Mouse (Mus musculus): ENCODE results near the gene Hacl1. TPM values are rescaled to one million over a fixed set of nuclear protein-coding genes. Genes with fewer than 3 reads are reported as not detected.
"Not testable (repeated sequence)": the region's sequence is repeated elsewhere in the genome, so short reads cannot be mapped to it uniquely, and the experiment has no call there.

Hacl1 gene
- polyA plus RNA-seq, 1 experiment from 2014 or later: 2.4 TPM

GRCm38 (mm10) chr14:31630677-31631076, 10.4 kb downstream of the Hacl1 start:
- Histone ChIP-seq H3K4me3 (ENCODE audit: inconsistent target) (no peak overlapping the region), H3K27ac (no peak overlapping the region), H3K79me2 (ENCODE audit: inconsistent target) (no peaks in the 10 kb centered on the region), H3K36me3 (ENCODE audit: inconsistent target) (no peaks in the 10 kb centered on the region)
- WGBS (ENCODE audit: missing documents): 91% methylated on average over 7 of the region's 7 CpGs

GRCm38 (mm10) chr14:31622748-31623147, 18.3 kb downstream of the Hacl1 start:
- Histone ChIP-seq H3K27ac (no peak overlapping the region), H3K36me3 (ENCODE audit: inconsistent target) (no peaks in the 10 kb centered on the region), H3K4me3 (ENCODE audit: inconsistent target) (no peak overlapping the region), H3K79me2 (ENCODE audit: inconsistent target) (no peaks in the 10 kb centered on the region)
- WGBS (ENCODE audit: missing documents): 91% methylated on average over 12 of the region's 12 CpGs

GRCm38 (mm10) chr14:31620591-31621223, 20.4 kb downstream of the Hacl1 start:
- 93% methylated on average over 8 of the region's 9 CpGs for WGBS (ENCODE audit: missing documents)
- Histone ChIP-seq H3K36me3 (ENCODE audit: inconsistent target) (no peaks in the 10 kb centered on the region), H3K4me3 (ENCODE audit: inconsistent target) (no peak overlapping the region), H3K79me2 (ENCODE audit: inconsistent target) (no peaks in the 10 kb centered on the region), H3K27ac (no peak overlapping the region)

- no peaks in the 10 kb centered on the region for H3K79me2 ChIP-seq (ENCODE audit: inconsistent target)
- 38% methylated on average over 3 of the region's 3 CpGs for WGBS (ENCODE audit: missing documents)
- H3K4me3 ChIP-seq (ENCODE audit: inconsistent target): no peak overlapping the region
- H3K36me3 ChIP-seq (ENCODE audit: inconsistent target): no peaks in the 10 kb centered on the region
- no peak overlapping the region for H3K27ac ChIP-seq
Observed at GRCm38 (mm10) chr14:31617997-31618396, 23.1 kb downstream of the Hacl1 start.

- Histone ChIP-seq H3K79me2 (ENCODE audit: inconsistent target) (no peaks in the 10 kb centered on the region), H3K36me3 (ENCODE audit: inconsistent target) (no peaks in the 10 kb centered on the region), H3K4me3 (ENCODE audit: inconsistent target) (no peak overlapping the region), H3K27ac (no peak overlapping the region)
- WGBS (ENCODE audit: missing documents): 94% methylated on average over 9 of the region's 9 CpGs
Observed at GRCm38 (mm10) chr14:31617204-31617603, 23.9 kb downstream of the Hacl1 start.

- no peak overlapping the region for H3K4me3 ChIP-seq (ENCODE audit: inconsistent target)
- H3K79me2 ChIP-seq (ENCODE audit: inconsistent target): no peaks in the 10 kb centered on the region
- no peaks in the 10 kb centered on the region for H3K36me3 ChIP-seq (ENCODE audit: inconsistent target)
- 66% methylated on average over 5 of the region's 5 CpGs for WGBS (ENCODE audit: missing documents)
- H3K27ac ChIP-seq: no peak overlapping the region
Observed at GRCm38 (mm10) chr14:31613671-31614070, 27.4 kb downstream of the Hacl1 start.

GRCm38 (mm10) chr14:31611986-31612385, 29.1 kb downstream of the Hacl1 start:
- Histone ChIP-seq H3K4me3 (ENCODE audit: inconsistent target) (no peak overlapping the region), H3K27ac (no peak overlapping the region), H3K79me2 (ENCODE audit: inconsistent target) (no peaks in the 10 kb centered on the region), H3K36me3 (ENCODE audit: inconsistent target) (no peaks in the 10 kb centered on the region)
- 83% methylated on average over 4 of the region's 4 CpGs for WGBS (ENCODE audit: missing documents)

GRCm38 (mm10) chr14:31605514-31605913, 35.6 kb downstream of the Hacl1 start:
- 84% methylated on average over 6 of the region's 6 CpGs for WGBS (ENCODE audit: missing documents)
- H3K27ac ChIP-seq: no peak overlapping the region
- no peaks in the 10 kb centered on the region for H3K36me3 ChIP-seq (ENCODE audit: inconsistent target)
- no peaks in the 10 kb centered on the region for H3K79me2 ChIP-seq (ENCODE audit: inconsistent target)
- no peak overlapping the region for H3K4me3 ChIP-seq (ENCODE audit: inconsistent target)

GRCm38 (mm10) chr14:31604916-31605315, 36.2 kb downstream of the Hacl1 start:
- H3K27ac ChIP-seq: no peak overlapping the region
- 88% methylated on average over 5 of the region's 5 CpGs for WGBS (ENCODE audit: missing documents)
- no peak overlapping the region for H3K4me3 ChIP-seq (ENCODE audit: inconsistent target)

GRCm38 (mm10) chr14:31602616-31602979, 38.5 kb downstream of the Hacl1 start:
- H3K79me2 ChIP-seq (ENCODE audit: inconsistent target); H3K27ac ChIP-seq; H3K36me3 ChIP-seq (ENCODE audit: inconsistent target); H3K4me3 ChIP-seq (ENCODE audit: inconsistent target): not testable (repeated sequence)
- WGBS (ENCODE audit: missing documents): 91% methylated on average over 6 of the region's 6 CpGs

More at GRCm38 (mm10) chr14:31604916-31605315, 36.2 kb downstream of the Hacl1 start:
- Histone ChIP-seq H3K36me3 (ENCODE audit: inconsistent target) (no peaks in the 10 kb centered on the region), H3K79me2 (ENCODE audit: inconsistent target) (no peaks in the 10 kb centered on the region)

- Histone ChIP-seq H3K27ac (no peak overlapping the region), H3K36me3 (ENCODE audit: inconsistent target) (no peaks in the 10 kb centered on the region), H3K4me3 (ENCODE audit: inconsistent target) (no peak overlapping the region), H3K79me2 (ENCODE audit: inconsistent target) (no peaks in the 10 kb centered on the region)
- WGBS (ENCODE audit: missing documents): 95% methylated on average over 14 of the region's 14 CpGs
Observed at GRCm38 (mm10) chr14:31601908-31602615, 39.0 kb downstream of the Hacl1 start.

GRCm38 (mm10) chr14:31597446-31597845, 43.6 kb downstream of the Hacl1 start:
- no peak overlapping the region for H3K4me3 ChIP-seq (ENCODE audit: inconsistent target)
- no peaks in the 10 kb centered on the region for H3K36me3 ChIP-seq (ENCODE audit: inconsistent target)
- H3K27ac ChIP-seq: no peak overlapping the region
- 92% methylated on average over 3 of the region's 4 CpGs for WGBS (ENCODE audit: missing documents)
- no peaks in the 10 kb centered on the region for H3K79me2 ChIP-seq (ENCODE audit: inconsistent target)

GRCm38 (mm10) chr14:31596408-31596807, 44.7 kb downstream of the Hacl1 start:
- no peaks in the 10 kb centered on the region for H3K79me2 ChIP-seq (ENCODE audit: inconsistent target)
- WGBS (ENCODE audit: missing documents): 6% methylated on average over 7 of the region's 7 CpGs
- H3K36me3 ChIP-seq (ENCODE audit: inconsistent target): no peaks in the 10 kb centered on the region
- peak overlapping the region; percentile 38; the same call in 1 of the 2 replicates for H3K27ac ChIP-seq
- no peak overlapping the region for H3K4me3 ChIP-seq (ENCODE audit: inconsistent target)

GRCm38 (mm10) chr14:31594693-31595092, 46.4 kb downstream of the Hacl1 start:
- H3K79me2 ChIP-seq (ENCODE audit: inconsistent target): no peaks in the 10 kb centered on the region
- H3K36me3 ChIP-seq (ENCODE audit: inconsistent target): no peaks in the 10 kb centered on the region
- H3K4me3 ChIP-seq (ENCODE audit: inconsistent target): no peak overlapping the region
- WGBS (ENCODE audit: missing documents): 72% methylated on average over 3 of the region's 3 CpGs
- H3K27ac ChIP-seq: no peak overlapping the region

GRCm38 (mm10) chr14:31593036-31593435, 48.0 kb downstream of the Hacl1 start:
- WGBS (ENCODE audit: missing documents): 0% methylated on average over 2 of the region's 2 CpGs
- Histone ChIP-seq H3K4me3 (ENCODE audit: inconsistent target) (no peak overlapping the region), H3K79me2 (ENCODE audit: inconsistent target) (no peaks in the 10 kb centered on the region), H3K36me3 (ENCODE audit: inconsistent target) (no peaks in the 10 kb centered on the region), H3K27ac (peak overlapping the region; percentile 52)
